Mouse (Mus musculus) embryonic fibroblast, embryonic 13.5 days (primary cell): ENCODE data around the gene Fut11. TPM values are rescaled to one million over a fixed set of nuclear protein-coding genes. Genes with fewer than 3 reads are reported as not detected.

Experiments used
- H3K27ac ChIP-seq: 2 replicates; pipeline ENCODE4 v1.5.1; 2012; ENCODE audit warnings: low read length, control low read depth, inconsistent platforms; ENCODE audit not compliant: insufficient read depth
- H3K4me1 ChIP-seq: 2 replicates; pipeline ENCODE4 v1.6.1; 2011; ENCODE audit warnings: low read length; ENCODE audit not compliant: control insufficient read depth, insufficient read depth
- H3K4me3 ChIP-seq: 2 replicates; pipeline ENCODE4 v1.5.1; 2011; ENCODE audit warnings: mild to moderate bottlenecking, control low read depth, low read length; ENCODE audit not compliant: insufficient read depth
- CTCF ChIP-seq: IDR thresholded peaks from 2 replicates; pipeline ENCODE4 v1.5.1; 2011; ENCODE audit warnings: mild to moderate bottlenecking, control low read depth, low read length, moderate library complexity, borderline replicate concordance; ENCODE audit not compliant: insufficient read depth
- POLR2A ChIP-seq: IDR thresholded peaks from 2 replicates; pipeline ENCODE4 v1.6.1; 2011; ENCODE audit warnings: low read depth, mild to moderate bottlenecking, control low read depth, low read length, moderate library complexity
- polyA plus RNA-seq: library from polyadenylated mRNA; stranded (reverse); fragments of >200 nt; gene quantifications from 2 replicates; pipeline ENCODE4 v1.2.4, GENCODE M21; 2011; ENCODE audit warnings: low read depth; ENCODE audit not compliant: missing spikeins, insufficient read length

Fut11 gene
- polyA plus RNA-seq, 1 experiment: 24.4 TPM

- H3K4me1 ChIP-seq: no peaks in the 10 kb centered on the region
- no peak overlapping the region for H3K4me3 ChIP-seq
- TF ChIP-seq CTCF (no peak), POLR2A (no peak)
- H3K27ac ChIP-seq: no peak overlapping the region
These were observed 53.6 kb downstream of the Fut11 start for GRCm38 (mm10) chr14:20748388-20748787.

- no peak overlapping the region; the same call in 1 of the 2 replicates for H3K27ac ChIP-seq
- H3K4me3 ChIP-seq: no peak overlapping the region
- no peaks in the 10 kb centered on the region for H3K4me1 ChIP-seq
- TF ChIP-seq POLR2A (no peak), CTCF (no peak)
These were observed 54.8 kb downstream of the Fut11 start for GRCm38 (mm10) chr14:20749494-20750051.

- Histone ChIP-seq H3K4me3 (no peak overlapping the region), H3K27ac (peak overlapping the region; percentile 45), H3K4me1 (no peaks in the 10 kb centered on the region)
- TF ChIP-seq POLR2A: no peak
- no peak for TF ChIP-seq CTCF
These were observed 55.7 kb downstream of the Fut11 start for GRCm38 (mm10) chr14:20750503-20750902.

Other genes starting within 250 kb of the Fut11 start
- 1.4 TPM in 1 of 2 replicates, not detected in the other for gene Cfap70, start 242.7 kb upstream of the Fut11 start, polyA plus RNA-seq
- gene Anxa7, start 214.8 kb upstream of the Fut11 start, polyA plus RNA-seq: 127 and 138 TPM in 2 replicates
- 1.2 TPM in 2 replicates for gene Mss51, start 198.1 kb upstream of the Fut11 start, polyA plus RNA-seq
- gene Ppp3cb, start 148.4 kb upstream of the Fut11 start, polyA plus RNA-seq: 80.3 and 93.9 TPM in 2 replicates
- 7.1 and 8.4 TPM in 2 replicates for gene Usp54, start 53.9 kb upstream of the Fut11 start, polyA plus RNA-seq
- gene Myoz1, start 38.4 kb upstream of the Fut11 start, polyA plus RNA-seq: not detected in 2 replicates
- 0.33 TPM in 1 of 2 replicates, not detected in the other for gene Synpo2l, start 26.6 kb upstream of the Fut11 start, polyA plus RNA-seq
- 85.1 and 91.8 TPM in 2 replicates for gene Sec24c, start 20.7 kb upstream of the Fut11 start, polyA plus RNA-seq
- 99.8 and 109 TPM in 2 replicates for gene Chchd1, start 8.0 kb downstream of the Fut11 start, polyA plus RNA-seq
- gene Zswim8, start 12.6 kb downstream of the Fut11 start, polyA plus RNA-seq: 125 and 130 TPM in 2 replicates
- gene Ndst2, start 39.6 kb downstream of the Fut11 start, polyA plus RNA-seq: 27.3 and 32.0 TPM in 2 replicates
- 105 and 138 TPM in 2 replicates for gene Camk2g, start 99.1 kb downstream of the Fut11 start, polyA plus RNA-seq
- 75.9 and 142 TPM in 2 replicates for gene Plau, start 141.7 kb downstream of the Fut11 start, polyA plus RNA-seq
- gene Vcl, start 234.4 kb downstream of the Fut11 start, polyA plus RNA-seq: 494 and 636 TPM in 2 replicates